Mouse (Mus musculus): ENCODE results near the gene Mcm5.

Gene Mcm5

DNA sequence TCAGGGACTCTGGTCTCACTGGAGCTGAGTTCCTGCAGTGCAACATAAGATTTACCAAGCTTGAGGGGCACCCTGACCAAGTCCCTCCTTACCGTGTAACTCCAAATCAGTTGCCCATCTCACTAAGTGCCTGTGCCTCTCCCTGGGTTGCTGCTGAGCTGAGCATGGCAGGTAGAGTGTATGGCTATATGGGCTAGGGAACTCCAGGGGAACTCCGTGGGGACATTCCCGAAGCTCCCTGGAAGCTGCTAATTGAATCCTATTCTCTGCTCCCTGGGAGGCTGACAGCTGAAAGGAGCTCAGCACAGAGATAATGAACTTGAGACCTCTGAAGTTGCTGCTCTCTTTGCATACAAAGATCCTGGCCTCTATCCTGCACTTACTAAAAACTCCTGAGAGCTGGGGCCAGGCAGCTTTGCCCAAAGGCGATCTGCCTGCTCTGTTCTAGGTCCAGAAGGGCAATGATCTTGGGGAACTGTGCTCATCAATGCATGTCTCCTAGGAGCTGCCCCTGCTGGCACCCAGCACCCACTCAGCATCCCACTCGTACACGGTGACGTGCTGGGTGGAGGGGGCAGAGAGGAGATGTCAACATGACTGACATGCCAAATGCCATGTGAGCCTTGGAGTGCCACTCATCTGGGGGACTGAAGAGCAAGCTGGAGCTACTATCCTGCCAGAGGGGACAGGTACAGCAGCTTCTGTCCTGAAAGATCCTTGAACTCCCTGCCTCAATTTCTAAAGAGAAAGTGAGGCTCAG is 48.3 kb downstream of the Mcm5 start:
- no peak for DNase-seq (ENCODE audit: low read depth in 1 of 2, low spot score in 2 of 2)

DNA sequence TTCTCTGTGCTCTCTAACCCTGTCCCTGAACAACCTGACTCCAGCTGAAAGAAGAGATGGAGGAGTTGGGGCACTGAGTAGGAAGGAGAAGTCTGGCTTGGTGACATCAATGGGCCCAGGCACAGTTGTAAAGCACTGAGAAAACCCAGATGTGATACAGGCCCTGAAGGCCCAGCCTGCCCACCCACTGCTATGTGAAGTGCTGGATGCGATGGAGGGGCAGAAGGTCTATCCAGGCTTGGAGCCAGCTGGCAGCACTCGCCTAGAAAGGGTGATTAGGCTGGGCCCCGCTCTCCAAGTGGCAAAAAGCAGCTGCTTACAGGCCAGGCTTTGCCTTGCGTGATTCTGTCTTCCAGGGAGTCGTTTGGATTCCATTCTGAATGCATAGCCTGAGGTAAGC is 60.0 kb downstream of the Mcm5 start:
- DNase-seq (ENCODE audit: low read depth in 1 of 2, low spot score in 2 of 2) = no peak

DNA sequence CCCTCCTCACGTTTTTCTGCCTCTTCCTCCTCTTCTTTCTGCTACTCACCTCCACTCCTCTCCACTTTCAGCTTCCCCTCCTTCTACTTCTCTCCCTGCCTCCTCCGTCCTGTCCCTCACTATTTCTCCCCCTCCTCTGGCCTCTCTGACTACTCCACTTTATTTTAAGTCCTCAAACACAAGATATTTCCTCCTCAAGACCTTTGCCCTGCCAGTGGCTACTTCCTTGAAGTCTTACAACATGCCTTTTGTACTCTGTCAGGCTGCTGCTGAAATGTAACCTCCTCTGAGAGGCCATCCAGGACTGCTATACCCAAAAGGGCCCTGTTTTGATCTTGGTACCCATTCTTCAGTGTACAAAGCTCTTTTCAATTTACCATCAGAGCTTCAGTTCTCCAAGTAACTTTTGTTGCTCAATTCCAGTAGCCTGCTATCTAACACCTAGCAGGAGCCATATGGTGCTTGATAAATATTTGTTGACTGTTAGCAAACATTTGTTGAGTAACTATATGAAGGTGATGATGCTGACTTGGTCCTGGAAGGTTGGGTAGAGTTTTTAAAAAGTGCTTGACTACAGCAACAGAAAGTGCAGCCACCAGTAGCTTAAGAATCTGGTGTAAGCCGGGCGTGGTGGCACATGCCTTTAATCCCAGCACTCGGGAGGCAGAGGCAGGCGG is 62.8 kb downstream of the Mcm5 start:
- DNase-seq (ENCODE audit: low read depth in 1 of 2, low spot score in 2 of 2) = no peak
